Mouse (Mus musculus) stomach, postnatal 0 days (tissue): ENCODE measurements around the gene Mettl9.

ENCODE experiments used
- CTCF ChIP-seq: IDR thresholded peaks from 2 replicates; pipeline ENCODE4 v1.5.1; 2016; ENCODE audit warnings: antibody characterized with exemption, low read depth, mild to moderate bottlenecking, moderate library complexity
- EP300 ChIP-seq: optimal IDR thresholded peaks from 2 replicates; pipeline ENCODE3; 2016; ENCODE audit warnings: antibody characterized with exemption

DNA sequence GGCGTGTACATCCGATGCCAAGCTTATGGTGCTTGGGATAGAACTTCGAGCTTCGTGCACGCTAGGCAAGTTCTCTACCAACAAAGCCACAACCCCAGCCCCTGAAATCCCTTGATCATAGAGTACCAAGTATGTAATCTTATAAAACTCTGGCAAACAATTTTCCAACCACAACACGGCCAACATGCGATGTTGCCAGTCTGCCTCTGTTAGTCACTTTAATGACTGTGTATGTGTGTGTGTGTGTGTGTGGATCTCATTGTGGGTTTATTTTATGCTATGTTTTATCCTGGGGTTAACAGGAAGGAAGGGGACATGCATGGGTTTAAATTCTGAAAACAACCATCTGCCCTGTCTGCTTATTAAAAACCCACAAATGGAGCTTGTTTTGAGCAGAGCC is 56.5 kb downstream of the Mettl9 start:
- TF ChIP-seq EP300 (no peak), CTCF (no peak)
